Mouse (Mus musculus) heart, postnatal 25 days (tissue): ENCODE measurements around the gene AU021092. TPM values are rescaled to one million over a fixed set of nuclear protein-coding genes. Genes with fewer than 3 reads are reported as not detected.

ENCODE experiments used
- microRNA-seq: library from miRNA; unstranded; fragments of <30 nt; microRNA quantifications from one replicate; pipeline ENCODE4 v1.2.0, GENCODE M21; 2022
- total RNA-seq, 2 experiments: library from RNA; stranded (reverse); gene quantifications; 2 replicates each; pipeline ENCODE4 v1.2.3; 2021

Gene AU021092
- total RNA-seq, 2 experiments from 2014 or later: 19.3 to 22.8 TPM

Small RNAs within 50 kb of the gene (microRNA-seq; reads per million reads assigned to microRNA genes)
- gene Gm23689 (not detected), gene Gm26095 (not detected), gene Mir6364 (not detected)

Other genes starting within 250 kb of the AU021092 start
- gene Sept12, start 224.4 kb downstream of the AU021092 start, total RNA-seq: not detected
- gene Smim22, start 215.0 kb downstream of the AU021092 start, total RNA-seq: not detected
- 10 to 100 TPM; 20.8 to 22.4 TPM for gene Rogdi, start 208.7 kb downstream of the AU021092 start, total RNA-seq
- gene Glyr1, start 172.4 kb downstream of the AU021092 start, total RNA-seq: 10 to 100 TPM; 42.4 to 46.8 TPM
- gene Ubn1, start 172.2 kb downstream of the AU021092 start, total RNA-seq: 10 to 100 TPM; 23.5 to 30.8 TPM
- gene Ppl, start 89.9 kb downstream of the AU021092 start, total RNA-seq: 1 to 10 TPM; 3.8 to 5.0 TPM
- gene Sec14l5, start 75.2 kb downstream of the AU021092 start, total RNA-seq: under 1 TPM; 0.70 to 0.86 TPM
- 10 to 100 TPM; 11.7 to 15.4 TPM for gene Nagpa, start 18.3 kb downstream of the AU021092 start, total RNA-seq
- gene Alg1, start 11.3 kb upstream of the AU021092 start, total RNA-seq: 10 to 100 TPM; 12.1 to 12.3 TPM
- 1 to 10 TPM; 8.7 to 9.7 TPM for gene Eef2kmt, start 33.7 kb upstream of the AU021092 start, total RNA-seq